Mouse (Mus musculus): ENCODE results near the gene Mcat. TPM values are rescaled to one million over a fixed set of nuclear protein-coding genes. Genes with fewer than 3 reads are reported as not detected.

Mcat gene
- total RNA-seq, 2 experiments from 2014 or later = 18.6 to 23.8 TPM

- TF ChIP-seq CTCF (IDR thresholded peaks at IDR 0.05) = no peak
- no peak for DNase-seq
- peak overlapping the region; percentile 77 for H3K27ac ChIP-seq
- H3K4me3 ChIP-seq = peak overlapping the region; percentile 96
- intact Hi-C loops (cut with DNase I) = no loop called here
Measured at GRCm38 (mm10) chr15:83593702-83594512, 30.3 kb upstream of the Mcat start.

GRCm38 (mm10) chr15:83593189-83593585 lies 29.6 kb upstream of the Mcat start:
- no peak for TF ChIP-seq CTCF (IDR thresholded peaks at IDR 0.05)
- intact Hi-C loops (cut with DNase I) = no loop called here
- Histone ChIP-seq H3K27ac (no peak overlapping the region), H3K4me3 (no peak overlapping the region)
- DNase-seq = no peak

GRCm38 (mm10) chr15:83592260-83593188 lies 28.9 kb upstream of the Mcat start:
- H3K4me3 ChIP-seq = no peak overlapping the region
- H3K27ac ChIP-seq = no peak overlapping the region
- no peak for TF ChIP-seq CTCF (IDR thresholded peaks at IDR 0.05)
- intact Hi-C loops (cut with DNase I) = no loop called here
- DNase-seq = no peak

- H3K4me3 ChIP-seq = no peak overlapping the region
- H3K27ac ChIP-seq = no peak overlapping the region
- no peak for TF ChIP-seq CTCF (IDR thresholded peaks at IDR 0.05)
- DNase-seq = no peak
- intact Hi-C loops (cut with DNase I) = no loop called here
Measured at GRCm38 (mm10) chr15:83591758-83592157, 28.2 kb upstream of the Mcat start.

GRCm38 (mm10) chr15:83590841-83591240 lies 27.3 kb upstream of the Mcat start:
- no peak for TF ChIP-seq CTCF (IDR thresholded peaks at IDR 0.05)
- intact Hi-C loops (cut with DNase I) = no loop called here
- DNase-seq = no peak
- Histone ChIP-seq H3K4me3 (no peak overlapping the region), H3K27ac (no peak overlapping the region)

GRCm38 (mm10) chr15:83584741-83585220 lies 21.2 kb upstream of the Mcat start:
- no peak for TF ChIP-seq CTCF (IDR thresholded peaks at IDR 0.05)
- intact Hi-C loops (cut with DNase I) = no loop called here
- DNase-seq = peak; percentile 11
- H3K27ac ChIP-seq = no peak overlapping the region
- H3K4me3 ChIP-seq = no peak overlapping the region

GRCm38 (mm10) chr15:83583419-83584156 lies 20.0 kb upstream of the Mcat start:
- DNase-seq = peak; percentile 81
- no peak overlapping the region for H3K4me3 ChIP-seq
- TF ChIP-seq CTCF (IDR thresholded peaks at IDR 0.05) = peak; percentile 78
- peak overlapping the region; percentile 79 for H3K27ac ChIP-seq
- intact Hi-C loops (cut with DNase I) = no loop called here

- intact Hi-C loops (cut with DNase I) = no loop called here
- Histone ChIP-seq H3K4me3 (no peak overlapping the region), H3K27ac (peak overlapping the region; percentile 79)
- no peak for TF ChIP-seq CTCF (IDR thresholded peaks at IDR 0.05)
- peak; percentile 66 for DNase-seq
Measured at GRCm38 (mm10) chr15:83582931-83583330, 19.3 kb upstream of the Mcat start.

GRCm38 (mm10) chr15:83576651-83577050 lies 13.1 kb upstream of the Mcat start:
- DNase-seq = peak; percentile 8
- no peak for TF ChIP-seq CTCF (IDR thresholded peaks at IDR 0.05)
- H3K27ac ChIP-seq = no peak overlapping the region
- intact Hi-C loops (cut with DNase I) = no loop called here
- no peak overlapping the region for H3K4me3 ChIP-seq

GRCm38 (mm10) chr15:83575543-83575942 lies 12.0 kb upstream of the Mcat start:
- no peak for DNase-seq
- no peak overlapping the region for H3K27ac ChIP-seq
- intact Hi-C loops (cut with DNase I) = no loop called here
- TF ChIP-seq CTCF (IDR thresholded peaks at IDR 0.05) = no peak
- no peak overlapping the region for H3K4me3 ChIP-seq

GRCm38 (mm10) chr15:83574731-83575351 lies 11.3 kb upstream of the Mcat start:
- H3K4me3 ChIP-seq = no peak overlapping the region
- intact Hi-C loops (cut with DNase I) = no loop called here
- no peak for TF ChIP-seq CTCF (IDR thresholded peaks at IDR 0.05)
- no peak for DNase-seq
- H3K27ac ChIP-seq = no peak overlapping the region

- intact Hi-C loops (cut with DNase I) = no loop called here
- no peak for DNase-seq
- H3K27ac ChIP-seq = no peak overlapping the region
- no peak overlapping the region for H3K4me3 ChIP-seq
- no peak for TF ChIP-seq CTCF (IDR thresholded peaks at IDR 0.05)
Measured at GRCm38 (mm10) chr15:83573606-83574005, 10.0 kb upstream of the Mcat start.
